Mouse (Mus musculus) cerebellum, adult 18-20 months (tissue): ENCODE measurements around the gene Fgd5.
"Not testable (repeated sequence)": the region's sequence is repeated elsewhere in the genome, so short reads cannot be mapped to it uniquely, and the experiment has no call there.

Experiments
- DNase-seq, 2 experiments: peaks; one replicate each; pipeline ENCODE4 v3.0.0; 2021

The Fgd5 gene

GRCm38 (mm10) chr6:92067146-92067790 is 88.6 kb downstream of the Fgd5 start:
- DNase-seq, result peak; percentile 73 to 86

- no peak for DNase-seq
These were observed 92.6 kb downstream of the Fgd5 start for GRCm38 (mm10) chr6:92071121-92071839.

- DNase-seq, result no peak
These were observed 102.1 kb downstream of the Fgd5 start for GRCm38 (mm10) chr6:92080730-92081129.

GRCm38 (mm10) chr6:92082756-92083155 is 104.1 kb downstream of the Fgd5 start:
- DNase-seq, result no peak

GRCm38 (mm10) chr6:92084932-92085331 is 106.3 kb downstream of the Fgd5 start:
- no peak for DNase-seq

- not testable (repeated sequence) for DNase-seq
These were observed 110.5 kb downstream of the Fgd5 start for GRCm38 (mm10) chr6:92089141-92089540.

- DNase-seq, result no peak
These were observed 111.3 kb downstream of the Fgd5 start for GRCm38 (mm10) chr6:92089982-92090381.

GRCm38 (mm10) chr6:92090497-92090896 is 111.8 kb downstream of the Fgd5 start:
- no peak for DNase-seq

- DNase-seq, result peak; percentile 88 to 94
These were observed 112.5 kb downstream of the Fgd5 start, which contains the start of gene Nr2c2 for GRCm38 (mm10) chr6:92091130-92091591. Gene Nr2c2, plus strand, starts transcription at chr6:92091390.

GRCm38 (mm10) chr6:92091767-92092489 is 113.2 kb downstream of the Fgd5 start:
- peak; percentile 100 for DNase-seq

- DNase-seq, result peak; percentile 16 to 27
These were observed 114.1 kb downstream of the Fgd5 start for GRCm38 (mm10) chr6:92092737-92093136.

GRCm38 (mm10) chr6:92093869-92094268 is 115.2 kb downstream of the Fgd5 start:
- no peak for DNase-seq

GRCm38 (mm10) chr6:92100679-92101360 is 122.1 kb downstream of the Fgd5 start:
- DNase-seq, result no peak

- DNase-seq, result no peak
These were observed 145.9 kb downstream of the Fgd5 start for GRCm38 (mm10) chr6:92124547-92124946.
